Mouse (Mus musculus) erythroblast, embryonic 14.5 days (primary cell): Measurements from ENCODE around the gene Mbnl2.

Experiments
- GATA1 ChIP-seq: IDR thresholded peaks from 2 replicates; pipeline ENCODE4 v1.6.1; 2012; ENCODE audit warnings: low read length, inconsistent platforms, mixed read lengths
- TAL1 ChIP-seq: IDR thresholded peaks from 3 replicates; pipeline ENCODE4 v1.6.1; 2012; ENCODE audit warnings: low read length, inconsistent platforms, mixed read lengths

DNA sequence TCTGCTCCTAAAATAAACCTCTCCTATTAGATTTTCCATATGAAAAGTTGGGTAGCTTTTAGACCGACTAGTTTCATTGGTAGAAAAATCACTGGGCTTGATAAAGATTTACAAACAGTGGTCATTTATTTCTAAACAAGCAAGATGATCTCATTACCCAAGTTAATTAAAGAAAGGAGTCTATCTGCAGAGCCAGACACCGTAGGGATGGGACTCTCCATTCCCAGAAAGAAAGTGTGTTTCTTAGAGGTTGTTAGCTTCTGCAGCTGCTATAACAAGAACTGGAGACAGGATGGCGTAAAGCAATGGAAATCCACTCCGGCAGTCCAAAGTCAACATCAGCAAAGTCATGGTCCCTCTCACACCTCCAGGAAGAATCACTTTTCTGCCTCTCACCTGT is 92.1 kb downstream of the Mbnl2 start:
- TF ChIP-seq GATA1 (no peak), TAL1 (no peak)
